Mouse (Mus musculus) liver, adult (tissue): ENCODE data around the gene Spen.

Experiments used
- GATA4 ChIP-seq: IDR thresholded peaks from 2 replicates; pipeline ENCODE4 v1.6.1; 2014; ENCODE audit warnings: mild to moderate bottlenecking, low read length; ENCODE audit not compliant: insufficient replicate concordance

Spen gene

GRCm38 (mm10) chr4:141539213-141539767 is 893 bp upstream of the Spen start:
- no peak for TF ChIP-seq GATA4

GRCm38 (mm10) chr4:141537706-141538407 is 540 bp downstream of the Spen start:
- no peak for TF ChIP-seq GATA4

- no peak for TF ChIP-seq GATA4
Observed at GRCm38 (mm10) chr4:141537226-141537610, 1.2 kb downstream of the Spen start.

- no peak for TF ChIP-seq GATA4
Observed at GRCm38 (mm10) chr4:141536291-141537225, 1.8 kb downstream of the Spen start.

GRCm38 (mm10) chr4:141534947-141535680 is 3.3 kb downstream of the Spen start:
- TF ChIP-seq GATA4, result no peak

- TF ChIP-seq GATA4, result no peak
Observed at GRCm38 (mm10) chr4:141530979-141531378, 7.4 kb downstream of the Spen start.

- TF ChIP-seq GATA4, result no peak
Observed at GRCm38 (mm10) chr4:141528938-141529337, 9.5 kb downstream of the Spen start.

- TF ChIP-seq GATA4, result no peak
Observed at GRCm38 (mm10) chr4:141526936-141527650, 11.3 kb downstream of the Spen start.

GRCm38 (mm10) chr4:141525940-141526339 is 12.5 kb downstream of the Spen start:
- TF ChIP-seq GATA4, result no peak

GRCm38 (mm10) chr4:141524658-141525057 is 13.7 kb downstream of the Spen start:
- no peak for TF ChIP-seq GATA4

- TF ChIP-seq GATA4, result no peak
Observed at GRCm38 (mm10) chr4:141523128-141523527, 15.3 kb downstream of the Spen start.

GRCm38 (mm10) chr4:141518386-141518785 is 20.0 kb downstream of the Spen start:
- no peak for TF ChIP-seq GATA4

- TF ChIP-seq GATA4, result no peak
Observed at GRCm38 (mm10) chr4:141514179-141514641, 24.2 kb downstream of the Spen start.

- TF ChIP-seq GATA4, result no peak
Observed at GRCm38 (mm10) chr4:141512145-141512544, 26.3 kb downstream of the Spen start.
